Mouse (Mus musculus) right cerebral cortex, postnatal 10 days (tissue): ENCODE data around the gene Bloc1s1.

Experiments used
- DNase-seq, 2 experiments: peaks; one replicate each; pipeline ENCODE4 v3.0.0; 2021; ENCODE audit warnings: low spot score in 2 of 2

Gene Bloc1s1

DNA sequence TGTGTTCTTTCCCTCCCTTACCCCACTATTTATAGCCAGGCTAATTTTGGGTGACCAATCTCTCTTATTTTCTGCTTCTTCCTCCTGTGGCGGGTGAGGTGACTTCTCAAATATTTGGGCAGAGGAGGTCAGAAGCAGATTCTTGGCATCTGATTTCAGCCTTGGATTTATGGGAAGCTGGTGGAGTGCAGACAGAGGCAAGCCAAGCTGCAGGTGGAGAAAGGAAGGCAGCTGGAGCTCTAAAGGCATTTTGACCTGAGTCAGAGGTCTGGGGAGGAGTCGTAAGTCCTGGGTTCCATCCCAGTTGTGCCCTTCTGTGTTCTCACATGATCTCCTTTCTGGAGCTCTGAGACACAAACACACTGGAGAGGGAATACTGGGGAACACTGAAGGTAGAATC, 7.6 kb upstream of the Bloc1s1 start:
- DNase-seq: no peak

DNA sequence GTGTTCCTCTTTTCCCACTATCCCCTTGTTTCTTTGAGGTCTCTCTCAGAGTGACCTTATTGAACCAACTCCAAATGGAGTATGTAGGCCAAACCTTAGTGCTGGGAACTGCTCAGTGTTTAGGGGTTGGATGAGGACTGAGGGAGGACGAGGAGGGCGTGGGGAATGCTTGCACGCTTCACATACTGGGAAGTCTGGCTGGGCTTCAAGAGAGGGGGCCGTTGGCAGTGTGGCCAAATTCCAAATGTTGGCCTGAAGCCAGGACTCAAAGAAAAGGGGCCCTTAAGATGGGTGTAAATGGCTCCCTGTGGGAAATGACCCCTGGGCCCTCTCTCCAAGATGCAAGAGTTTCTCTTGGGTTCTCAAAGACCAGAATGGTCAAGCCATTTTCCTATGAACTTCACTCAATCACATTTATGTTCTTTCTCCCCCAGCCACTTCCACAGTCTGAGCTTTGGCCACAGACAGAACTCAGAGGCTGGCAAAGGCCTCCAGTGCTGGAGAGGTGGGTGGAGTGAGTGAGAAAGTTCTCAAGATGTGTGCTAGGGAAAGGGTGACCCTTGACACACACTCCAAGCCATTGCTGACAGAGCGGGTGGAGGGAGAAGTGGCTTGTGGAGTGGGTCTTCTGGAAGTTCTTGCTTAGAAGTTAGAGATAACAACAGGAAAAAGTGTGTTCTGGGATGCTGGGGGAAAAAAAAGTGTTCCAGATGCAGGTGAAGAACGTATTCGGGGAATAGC, 6.0 kb upstream of the Bloc1s1 start:
- DNase-seq: peak; percentile 55 to 62

DNA sequence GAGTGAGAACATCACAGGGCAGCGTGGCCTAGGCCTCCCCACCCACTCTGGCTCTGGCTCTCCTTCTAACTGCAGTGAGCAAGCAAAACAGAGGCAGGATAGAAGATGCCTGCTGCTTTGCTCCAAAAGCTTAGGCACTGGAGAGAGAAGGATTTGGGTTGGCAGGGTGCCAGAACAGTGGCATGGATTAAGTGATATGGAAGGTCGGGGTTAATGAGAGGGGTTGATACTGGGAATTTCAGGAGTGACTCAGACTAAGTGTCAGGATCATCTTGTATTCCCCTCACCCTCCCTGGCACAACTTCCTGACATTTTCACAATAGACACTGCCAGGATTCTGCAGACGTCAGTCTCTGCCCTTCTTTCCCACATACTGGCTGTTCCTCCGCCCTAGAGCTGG, 4.5 kb upstream of the Bloc1s1 start:
- peak in 1 of 2 experiments; percentile 46 for DNase-seq

DNA sequence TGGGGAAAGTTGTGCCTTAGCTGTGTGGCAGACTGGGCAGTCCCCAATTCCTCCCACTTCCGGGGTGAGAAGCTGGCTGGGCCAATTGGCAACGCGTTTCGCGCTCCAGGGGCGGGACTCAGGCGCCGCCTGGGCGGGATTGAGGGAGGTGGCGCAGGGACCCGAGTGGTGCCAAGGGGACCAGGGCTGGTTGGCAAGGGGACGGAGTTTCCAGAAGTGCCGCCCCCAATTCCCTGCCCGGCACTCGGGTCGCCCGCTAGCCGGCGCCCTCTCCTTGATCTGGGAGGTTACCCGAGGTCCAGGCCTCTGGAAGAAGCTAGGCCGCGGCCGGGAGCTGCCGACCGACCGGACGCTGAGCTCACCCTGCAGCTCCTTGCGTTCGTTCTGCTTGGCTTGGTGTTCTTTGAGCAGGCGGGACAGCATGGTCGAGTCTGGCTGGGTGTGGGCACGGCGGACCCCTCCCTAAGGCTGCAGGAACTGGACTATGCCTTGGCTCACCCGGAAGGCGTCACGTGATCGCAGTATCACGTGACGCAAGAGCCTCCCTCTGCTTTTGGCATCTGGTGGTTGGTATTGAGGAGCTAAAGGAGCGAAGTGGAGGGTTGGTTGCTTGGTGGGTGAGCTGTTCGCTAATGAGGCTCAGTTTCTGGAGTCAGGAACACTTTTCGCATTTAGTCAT, 683 bp downstream of the Bloc1s1 start:
- DNase-seq: peak; percentile 96 to 97

DNA sequence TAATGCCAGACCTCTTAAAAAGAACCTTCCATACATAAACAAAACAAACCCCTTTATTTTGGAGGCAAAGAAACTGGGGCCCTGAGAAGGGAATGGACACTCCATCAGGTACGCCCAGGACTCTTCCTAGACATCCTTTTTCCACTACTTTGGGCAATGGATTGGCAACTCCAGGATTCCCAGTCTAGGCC, 1.1 kb downstream of the Bloc1s1 start, which contains the start of gene Rdh5:
Gene Rdh5 (minus strand): TSS at position 67 of the 191 bp plus-strand sequence.
- DNase-seq: no peak

DNA sequence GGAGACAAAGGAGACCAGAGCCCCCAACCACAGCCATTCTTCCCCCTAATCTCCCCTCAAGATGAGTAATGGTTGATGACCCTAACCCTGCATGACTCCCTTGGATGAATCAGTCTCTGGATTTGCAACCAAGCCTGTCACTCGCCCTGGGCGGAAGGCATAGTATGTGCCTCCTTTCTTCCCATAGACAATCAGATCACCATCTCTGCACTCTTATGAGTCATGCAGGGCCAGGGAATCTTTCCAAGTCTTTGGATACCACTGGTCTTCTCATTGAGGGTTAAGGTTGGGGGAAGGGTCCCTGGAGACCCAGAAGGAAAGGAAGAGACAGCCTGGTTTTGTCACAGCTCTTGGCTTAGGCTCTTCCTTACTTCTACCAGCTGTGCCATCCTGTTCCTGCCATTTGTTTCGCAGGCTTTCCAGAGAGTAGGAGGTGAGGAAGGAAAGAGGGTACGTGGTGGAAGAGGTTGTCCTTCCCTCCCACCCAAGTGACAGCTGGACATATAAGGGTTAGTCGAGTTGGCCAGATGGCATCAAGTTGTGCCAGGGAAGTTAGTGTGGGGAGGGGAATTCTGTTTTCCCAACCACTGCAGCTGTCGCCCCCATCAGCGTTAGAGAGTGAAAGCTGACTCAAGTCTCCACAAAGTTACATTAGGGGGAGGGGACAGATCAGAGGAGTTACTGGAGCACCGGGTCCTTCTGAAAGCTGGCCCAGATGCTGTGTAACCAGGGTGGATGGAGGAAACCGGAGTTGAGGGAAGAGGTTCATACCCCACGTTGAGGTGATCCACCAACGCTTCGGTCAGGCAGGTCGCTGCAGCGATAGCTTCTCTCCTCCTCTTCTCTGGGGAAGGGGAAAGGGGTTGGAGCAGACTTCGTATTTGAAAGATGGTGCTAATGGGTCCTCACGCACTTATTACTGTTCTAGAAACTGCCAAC, 1.7 kb downstream of the Bloc1s1 start:
- DNase-seq: peak in 1 of 2 experiments; percentile 31

DNA sequence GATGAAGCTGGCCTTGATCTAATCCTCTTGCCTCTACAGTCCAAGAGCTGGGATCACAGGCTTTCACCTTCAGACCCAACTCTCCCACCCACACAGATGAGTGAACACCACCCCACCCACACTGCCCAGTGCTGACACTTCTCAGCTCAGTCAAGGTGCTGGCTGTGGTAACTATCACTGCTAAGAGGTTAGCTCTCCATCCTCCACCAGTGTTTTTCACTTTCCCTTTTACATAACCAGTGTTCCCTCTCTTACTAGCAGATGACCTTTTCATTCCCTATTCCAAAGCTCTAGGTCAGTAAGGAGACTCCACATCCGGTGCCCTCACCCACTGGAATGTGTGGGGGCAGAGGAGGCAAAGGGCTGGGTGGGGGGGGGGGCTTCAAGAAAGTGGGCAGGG, 2.6 kb downstream of the Bloc1s1 start:
- DNase-seq: no peak

DNA sequence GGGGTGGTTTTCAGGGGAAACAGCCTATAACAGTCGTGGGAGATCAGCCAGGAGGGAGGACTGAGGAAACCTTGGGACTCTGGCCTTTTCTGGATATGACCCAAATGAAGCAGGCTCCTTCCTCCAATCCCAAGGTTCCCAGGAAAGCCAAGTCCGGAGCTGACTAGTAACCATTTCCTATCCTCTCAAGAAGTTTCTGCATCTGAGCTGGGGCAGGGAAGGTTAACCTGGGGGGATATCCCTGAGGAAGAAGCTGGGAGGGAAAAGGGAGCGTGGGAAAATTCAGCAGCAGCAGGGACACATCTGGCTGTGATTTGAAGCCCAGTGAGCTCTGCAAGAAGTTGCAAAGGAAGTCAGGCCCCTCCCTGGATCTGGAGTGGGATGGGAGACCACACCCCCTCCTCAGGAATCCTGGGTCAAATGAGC, 3.1 kb downstream of the Bloc1s1 start:
- DNase-seq: no peak

DNA sequence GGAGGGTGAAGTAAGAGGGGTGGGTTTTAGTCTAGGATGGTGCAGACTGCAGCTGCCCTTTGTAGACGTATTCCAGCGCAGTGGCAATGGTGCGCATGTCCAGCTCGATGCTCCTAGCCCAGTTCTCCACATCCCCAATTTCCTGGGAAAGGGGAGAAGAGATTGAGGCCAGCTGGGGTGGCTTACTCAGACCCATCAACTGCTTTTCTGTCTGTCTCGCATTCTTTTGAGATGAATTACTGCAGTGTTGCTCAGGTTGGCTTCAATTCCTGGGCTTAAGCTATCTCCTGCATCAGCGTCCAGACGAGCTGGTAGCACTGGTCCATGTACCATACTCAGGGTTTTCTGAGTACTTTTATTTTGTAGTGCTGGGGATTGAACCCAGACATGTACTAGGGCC, 3.9 kb downstream of the Bloc1s1 start:
- DNase-seq: no peak

DNA sequence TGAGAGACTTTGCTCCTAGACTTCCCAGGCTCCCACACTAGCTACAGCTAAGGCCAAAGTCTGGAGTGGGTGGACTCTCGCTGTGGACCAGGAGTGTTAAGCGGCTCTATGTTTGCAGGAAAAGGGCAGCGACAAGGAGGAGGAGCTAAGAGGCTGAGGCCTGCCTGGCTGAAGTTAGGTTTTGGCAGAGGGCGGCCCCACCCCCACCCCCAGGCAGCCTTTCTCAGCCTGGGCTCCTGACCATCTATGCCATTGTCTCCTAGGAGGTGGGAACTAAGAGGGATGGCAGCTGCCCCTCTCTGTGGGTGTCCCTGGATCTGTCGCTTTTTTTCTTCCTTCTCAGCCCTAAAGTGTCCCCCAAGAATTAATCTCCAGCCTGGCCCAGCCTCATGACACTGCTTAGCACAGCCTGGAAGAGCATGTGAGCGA, 4.6 kb downstream of the Bloc1s1 start:
- peak; percentile 44 to 58 for DNase-seq

DNA sequence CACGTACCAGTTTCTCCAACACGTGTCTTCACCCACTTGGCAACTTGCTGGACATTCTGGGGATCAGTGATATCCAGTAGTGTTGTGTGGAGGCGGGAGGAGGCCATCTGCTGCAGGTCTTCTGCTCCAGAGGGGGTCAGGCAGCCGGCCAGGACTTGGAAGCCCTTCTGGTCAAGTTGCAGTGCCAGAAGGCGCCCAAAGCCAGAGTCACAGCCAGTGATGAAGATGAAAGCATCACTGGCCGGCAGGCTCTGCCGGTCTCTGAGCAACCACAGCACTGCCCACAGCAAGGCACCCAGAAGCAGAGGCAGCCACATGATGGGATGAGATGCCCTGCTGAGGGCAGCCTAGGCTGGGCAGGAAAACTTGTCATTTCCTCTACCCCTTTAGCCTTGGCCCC, 5.6 kb downstream of the Bloc1s1 start:
- peak; percentile 75 to 78 for DNase-seq

DNA sequence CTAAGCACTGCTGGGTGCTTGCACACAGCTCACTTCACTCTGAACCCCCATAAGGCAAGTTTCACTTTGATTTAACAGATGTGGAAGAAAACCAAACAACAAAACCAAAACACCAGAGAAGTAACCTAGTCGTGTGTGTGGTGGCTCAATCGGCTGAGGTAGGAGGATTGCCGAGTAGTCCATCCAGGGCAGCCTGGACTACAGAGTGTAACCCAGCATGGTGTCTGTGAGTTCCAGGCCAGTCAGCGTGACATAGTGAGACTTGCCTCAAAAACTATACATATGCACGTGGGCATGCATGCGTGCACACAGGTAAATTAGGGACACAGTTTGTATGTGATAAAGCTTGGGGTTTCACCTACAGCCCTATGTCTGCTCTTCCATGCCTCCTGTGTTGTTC, 6.4 kb downstream of the Bloc1s1 start:
- no peak for DNase-seq

DNA sequence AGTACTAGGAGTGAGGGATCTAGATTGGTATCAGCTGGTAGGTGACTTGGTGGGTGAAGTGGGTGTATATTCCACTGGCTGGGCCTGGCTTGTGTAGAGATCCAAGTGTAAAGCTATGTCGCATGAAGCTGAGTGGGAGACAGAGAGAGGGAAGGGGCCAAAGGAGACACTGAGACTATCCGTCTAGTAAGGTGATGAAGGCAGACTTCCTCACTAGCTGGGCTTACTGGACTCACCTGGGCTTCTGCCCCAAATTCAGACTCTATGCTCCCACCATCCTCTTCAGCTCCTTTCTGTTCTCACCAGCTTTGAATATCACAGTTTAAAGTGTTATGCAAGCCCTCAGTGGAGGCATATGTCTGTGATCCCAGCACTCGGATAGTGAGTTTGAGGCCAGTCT, 7.2 kb downstream of the Bloc1s1 start:
- DNase-seq: no peak

DNA sequence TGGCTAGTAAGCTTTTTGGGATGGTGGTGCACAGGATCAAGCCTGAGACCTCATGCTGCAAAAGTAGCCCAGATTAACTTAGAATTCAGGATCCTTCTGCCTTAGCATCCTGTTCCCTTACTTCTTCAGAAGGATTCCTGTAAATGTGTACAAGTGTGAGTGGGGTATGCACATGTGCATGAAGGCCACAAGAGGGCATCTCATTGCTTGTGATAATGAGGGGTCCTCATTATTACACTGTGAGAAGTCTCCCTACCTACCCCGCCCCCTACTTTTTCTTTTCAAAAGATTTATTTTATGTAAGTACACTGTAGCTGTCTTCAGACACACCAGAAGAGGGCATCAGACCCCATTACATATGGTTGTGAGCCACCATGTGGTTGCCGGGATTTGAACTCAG, 8.3 kb downstream of the Bloc1s1 start:
- DNase-seq: no peak

DNA sequence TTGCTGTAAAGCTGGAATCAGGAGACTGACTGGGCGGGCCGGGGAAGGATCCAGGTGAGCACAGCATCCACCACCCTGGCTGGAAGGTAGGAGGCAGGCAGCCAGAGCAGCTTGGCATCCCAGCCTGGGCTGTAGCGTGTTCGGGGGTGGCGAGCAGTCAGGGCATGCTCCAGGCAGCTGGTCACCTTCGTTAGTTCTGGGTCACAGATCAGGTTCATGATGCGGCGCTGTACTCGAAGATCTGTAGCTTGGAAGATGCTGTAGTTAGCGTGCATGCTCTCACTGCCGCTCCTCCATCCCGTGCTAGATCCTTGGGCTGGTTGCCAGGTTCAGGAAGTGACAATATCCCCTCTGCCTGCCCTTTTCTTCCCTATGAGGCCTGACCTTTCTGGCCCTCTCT, 10.1 kb downstream of the Bloc1s1 start:
- peak; percentile 40 for DNase-seq

DNA sequence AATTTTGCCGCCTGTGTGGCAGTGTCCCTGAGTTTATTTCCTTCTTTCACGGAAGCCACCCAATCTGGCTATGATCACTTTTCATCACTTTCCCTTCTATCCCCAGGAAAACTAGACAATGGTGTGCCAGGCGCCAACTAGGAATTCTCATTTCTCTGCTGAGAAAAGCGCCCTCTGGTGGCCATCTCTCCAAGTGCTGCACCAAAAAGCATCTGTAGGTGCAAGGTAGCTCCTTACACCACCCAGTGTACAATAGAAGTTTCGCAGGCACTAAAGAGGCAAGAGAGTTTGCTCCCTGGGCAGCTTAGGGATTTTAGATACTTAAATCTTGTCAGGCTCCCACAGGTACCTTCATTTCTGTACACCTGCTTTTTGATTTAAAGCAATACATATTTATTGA, 10.6 kb downstream of the Bloc1s1 start:
- DNase-seq: peak; percentile 90 to 92

DNA sequence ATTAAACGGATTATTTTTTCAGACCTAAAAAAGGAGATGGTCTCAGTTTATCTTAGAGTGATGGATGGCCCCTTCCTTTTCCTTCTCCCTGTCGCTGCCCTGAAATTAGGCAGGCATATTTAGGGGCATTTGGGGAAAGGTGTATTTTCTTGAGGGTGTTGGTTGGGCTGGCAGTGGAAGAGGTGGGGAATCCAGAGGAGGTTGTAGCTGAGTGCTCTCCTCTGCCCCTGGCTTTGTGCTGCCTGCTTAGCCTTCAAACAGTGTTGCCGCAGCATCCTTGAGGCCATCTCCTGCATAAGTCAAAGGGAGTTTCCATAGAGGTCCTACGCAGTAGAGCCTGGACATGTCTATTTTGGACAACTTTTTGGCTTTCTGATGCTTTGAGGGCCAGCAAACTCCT, 11.0 kb downstream of the Bloc1s1 start:
- DNase-seq: no peak

DNA sequence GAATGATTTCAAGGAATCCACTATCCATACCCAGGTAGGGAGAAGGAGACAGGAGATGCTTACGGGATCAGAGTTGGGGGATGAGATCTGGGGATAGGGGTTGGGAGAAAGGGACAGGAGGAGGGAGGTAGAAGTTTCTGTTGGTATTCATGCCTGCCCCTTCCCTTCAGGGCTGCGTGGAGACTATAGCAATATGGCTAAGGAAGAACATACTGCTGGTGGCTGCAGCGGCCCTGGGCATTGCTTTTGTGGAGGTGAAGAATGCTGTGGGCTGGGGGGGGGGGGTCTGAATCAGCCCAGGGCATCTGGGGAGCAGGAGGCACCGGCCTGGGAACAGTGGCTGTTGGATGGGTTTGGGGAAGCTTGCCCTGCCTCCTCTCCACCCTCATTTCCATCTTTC, 11.6 kb downstream of the Bloc1s1 start:
- no peak for DNase-seq

DNA sequence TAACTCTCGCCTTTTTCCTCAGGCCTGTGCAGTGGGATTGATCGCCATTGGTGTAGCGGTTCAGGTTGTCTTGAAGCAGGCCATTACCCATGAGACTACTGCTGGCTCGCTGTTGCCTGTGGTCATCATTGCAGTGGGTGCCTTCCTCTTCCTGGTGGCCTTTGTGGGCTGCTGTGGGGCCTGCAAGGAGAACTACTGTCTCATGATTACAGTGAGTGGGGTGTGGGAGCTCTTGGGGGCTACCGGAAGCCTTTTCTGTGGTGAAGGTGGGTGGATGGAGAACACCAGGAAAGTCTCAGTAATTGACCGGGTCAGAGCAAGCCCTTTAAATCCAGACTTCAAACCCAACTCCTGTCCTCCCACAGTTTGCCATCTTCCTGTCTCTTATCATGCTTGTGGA, 12.4 kb downstream of the Bloc1s1 start:
- DNase-seq: no peak

DNA sequence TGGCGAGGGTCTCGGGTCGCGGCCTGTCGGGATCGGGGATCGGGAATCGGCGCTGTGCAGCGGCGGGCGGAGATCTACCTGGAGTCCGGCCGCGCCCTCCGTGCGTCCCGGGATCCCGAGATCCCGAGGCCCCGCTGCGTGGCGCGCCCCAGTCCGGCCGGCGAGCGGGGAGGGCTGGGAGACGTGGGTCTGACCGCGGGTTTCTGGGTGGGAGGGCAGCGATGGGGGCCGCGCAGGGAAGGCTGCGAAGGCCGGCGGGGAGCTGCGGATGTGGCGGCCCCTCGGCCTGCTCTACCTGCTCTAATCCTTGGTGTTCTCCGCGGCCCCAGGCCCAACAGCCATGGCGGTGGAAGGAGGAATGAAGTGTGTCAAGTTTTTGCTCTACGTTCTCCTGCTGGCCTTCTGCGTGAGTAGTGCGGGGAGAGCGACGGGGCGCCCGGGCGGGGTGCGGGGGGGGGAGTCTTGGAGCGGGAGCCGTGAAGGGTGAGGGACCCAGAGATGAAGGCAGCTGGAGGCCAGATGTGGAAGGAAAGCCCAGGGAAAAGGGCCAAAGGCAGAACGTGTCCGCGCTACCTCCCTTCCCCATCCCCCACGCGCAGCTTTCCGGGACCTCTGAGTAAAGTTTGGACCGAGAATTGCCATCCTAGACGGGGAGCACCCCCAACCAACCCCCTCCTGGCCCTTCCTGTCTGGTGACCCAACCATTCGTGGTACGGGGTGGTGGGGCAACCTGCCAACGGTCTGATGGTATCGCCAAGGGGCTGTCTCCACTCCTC, 13.6 kb downstream of the Bloc1s1 start:
- DNase-seq: peak; percentile 78 to 83

DNA sequence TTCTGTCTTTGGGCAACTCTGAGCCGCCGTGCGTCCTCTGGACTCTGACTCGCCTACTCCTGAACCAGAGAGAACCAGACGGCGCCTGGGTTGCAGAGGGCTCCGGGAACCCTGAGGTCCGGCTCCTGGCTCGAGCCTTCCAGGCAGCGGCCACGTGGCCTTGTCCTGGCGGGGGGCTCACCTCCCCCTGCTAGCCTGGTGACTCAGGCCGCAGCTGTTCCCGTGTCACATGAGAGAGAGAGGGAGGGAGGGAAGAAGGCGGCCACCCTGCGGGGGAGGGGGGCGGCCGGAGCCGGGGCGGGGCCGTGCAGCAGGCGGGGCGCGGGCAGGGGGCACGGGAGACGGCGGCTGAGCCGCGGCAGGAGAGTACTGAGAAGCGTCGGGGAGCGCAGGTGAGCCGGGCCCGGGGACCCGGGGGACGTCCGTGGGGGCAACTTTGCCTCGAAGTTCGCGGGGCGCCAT, 14.2 kb downstream of the Bloc1s1 start:
- peak; percentile 79 to 85 for DNase-seq
